Mouse (Mus musculus): ENCODE measurements around the gene Mcub.

- TF ChIP-seq EP300 (IDR thresholded peaks at IDR 0.05; ENCODE audit: low read depth) = no peak
- no peak for TF ChIP-seq CTCF (IDR thresholded peaks at IDR 0.05; ENCODE audit: low read depth)
These were observed 92.7 kb downstream of the Mcub start for GRCm38 (mm10) chr3:129877327-129877726.
